Comparison of ENCODE assay signal across 18 mouse cellular contexts in the genomic region with DNA sequence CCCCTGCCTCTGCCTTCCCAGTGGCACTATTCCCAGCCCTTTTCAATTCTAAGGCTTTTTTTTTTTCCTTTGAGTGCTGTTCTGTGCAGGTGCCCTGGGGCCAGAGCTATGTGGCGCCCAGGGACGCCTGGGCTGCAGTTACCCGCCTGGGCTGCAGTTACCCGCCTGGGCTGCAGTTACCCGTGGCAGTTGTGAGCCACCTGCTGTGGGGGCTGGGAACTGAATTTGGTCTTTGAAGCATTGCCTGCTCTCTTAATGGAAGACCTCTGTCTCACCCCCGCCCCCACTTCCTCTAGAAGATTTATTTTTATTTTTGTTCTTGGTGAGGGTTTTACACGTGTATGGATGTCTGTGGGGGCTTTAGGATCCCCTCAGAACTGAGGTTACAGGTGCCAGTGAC. TPM values are rescaled to one million over a fixed set of nuclear protein-coding genes. Genes with fewer than 3 reads are reported as not detected.
DNase-seq lines count a peak whose midpoint lies in the region; ATAC-seq and TF ChIP-seq lines count a peak whose summit lies in the region.
"Had no signal": no experiment of that assay in that cellular context is flagged by ENCODE, and none has a peak within 500 bp of the region (broad histone marks: within the 10 kb centered on the region; RNA-seq: fewer than 3 reads in every experiment).

No protein-coding gene starts in this region.

- H3K36me3 ChIP-seq in thymus, adult 2 months (ENCODE audit: control insufficient read depth, insufficient read depth, low read length) = peaks cover 46% of the 10 kb centered on the region

- TF ChIP-seq POLR2A in thymus, adult 2 months (IDR thresholded peaks at IDR 0.05; ENCODE audit: control insufficient read depth, extremely low read depth, insufficient read depth, low read length, poor library complexity) = no peak

- no peaks in the 10 kb centered on the region for H3K27me3 ChIP-seq in thymus, adult 2 months (ENCODE audit: control insufficient read depth, insufficient read depth, low read length)
- H3K27me3 ChIP-seq: heart, embryonic 13.5 days; hindbrain, embryonic 13.5 days; kidney, embryonic 15.5 days; limb, embryonic 15.5 days had no signal

- peaks cover 33% of the 10 kb centered on the region for H3K4me1 ChIP-seq in thymus, adult 2 months (replicated peaks; ENCODE audit: control insufficient read depth, insufficient read depth, low read length)

- no peak overlapping the region for H3K4me3 ChIP-seq in thymus, adult 2 months (ENCODE audit: control insufficient read depth, insufficient read depth, low read length)
- H3K4me3 ChIP-seq: embryonic facial prominence, embryonic 10.5 days; forebrain, embryonic 10.5 days; heart, embryonic 13.5 days; hindbrain, embryonic 13.5 days; kidney, embryonic 15.5 days; limb, embryonic 15.5 days had no signal

- H3K27ac ChIP-seq in thymus, adult 2 months (ENCODE audit: control insufficient read depth, insufficient read depth, low read length) = peak overlapping the region; percentile 97
- H3K27ac ChIP-seq: embryonic facial prominence, embryonic 10.5 days; forebrain, embryonic 10.5 days; heart, embryonic 13.5 days; hindbrain, embryonic 13.5 days; kidney, embryonic 15.5 days; limb, embryonic 15.5 days; macrophage had no signal

- peak; percentile 67 for TF ChIP-seq CTCF in thymus, adult 2 months (IDR thresholded peaks at IDR 0.05; ENCODE audit: borderline replicate concordance, control insufficient read depth, extremely low read depth, insufficient read depth, low read length, poor library complexity)

- intact Hi-C loops in heart, postnatal 25 days (cut with DNase I) = no loop called here

- peak; percentile 90 for ATAC-seq in CD4-positive, CD25-positive, alpha-beta regulatory T cell, adult 4 months
- peak; percentile 75 for ATAC-seq in megakaryocyte-erythroid progenitor cell, adult 5-6 weeks (replicated peaks; ENCODE audit: low FRiP score, low TSS enrichment, poor library complexity, severe bottlenecking)
- ATAC-seq in monocyte, adult 5-6 weeks (replicated peaks; ENCODE audit: insufficient number of reproducible peaks, low FRiP score, low TSS enrichment, poor library complexity, severe bottlenecking) = no peak

- WGBS in thymus, adult 2 months = 11% methylated on average over 7 of the region's 7 CpGs

- peak; percentile 60 for DNase-seq in R1 (ENCODE audit: low read depth, low spot score)
- DNase-seq in thymus, adult 2 months = peak; percentile 85
- no peak for DNase-seq in embryo, embryonic 11 days
- no peak for DNase-seq in right cerebral cortex, postnatal 25 days
- no peak for DNase-seq in heart, postnatal 25 days (ENCODE audit: low spot score)
- DNase-seq: adrenal gland, postnatal 14 days; cerebellum, adult 11 months; layer of hippocampus, postnatal 36 days had no signal

RNA-seq across cellular contexts. Expression of gene Rest, which starts 7.9 kb away (rescaled TPM):
- 10 to 100 TPM; 12.7 to 16.2 TPM for polyA plus RNA-seq in CD4-positive, CD25-positive, alpha-beta regulatory T cell, adult 4 months (2017; shearing (Covaris generic))
- 19.0 and 24.9 TPM in 2 replicates for total RNA-seq in megakaryocyte-erythroid progenitor cell, adult 5-6 weeks (2014; fragmentation: Nextera tagmentation)
- total RNA-seq in megakaryocyte-erythroid progenitor cell, adult 5-6 weeks (2017) = 39.5 and 44.0 TPM in 2 replicates
- polyA plus RNA-seq in thymus, adult 2 months (2012; rRNA removed) = 14.0 and 18.4 TPM in 2 replicates
- 39.7 to 45.8 TPM (median 40.3 TPM) in 3 replicates for total RNA-seq in monocyte, adult 5-6 weeks (2017)
- total RNA-seq in heart, postnatal 25 days (2021) = 10 to 100 TPM; 14.5 to 15.5 TPM

RNA-seq across cellular contexts. Expression of gene Noa1, which starts 36.7 kb away (rescaled TPM):
- polyA plus RNA-seq in CD4-positive, CD25-positive, alpha-beta regulatory T cell, adult 4 months (2017; shearing (Covaris generic)) = 1 to 10 TPM; 2.2 to 5.7 TPM
- total RNA-seq in megakaryocyte-erythroid progenitor cell, adult 5-6 weeks (2014; fragmentation: Nextera tagmentation) = 76.9 and 79.7 TPM in 2 replicates
- 40.8 and 45.1 TPM in 2 replicates for total RNA-seq in megakaryocyte-erythroid progenitor cell, adult 5-6 weeks (2017)
- polyA plus RNA-seq in thymus, adult 2 months (2012; rRNA removed) = 23.1 and 27.9 TPM in 2 replicates
- 4.2 to 7.1 TPM (median 4.9 TPM) in 3 replicates for total RNA-seq in monocyte, adult 5-6 weeks (2017)
- total RNA-seq in heart, postnatal 25 days (2021) = 10 to 100 TPM; 19.0 to 21.6 TPM

RNA-seq across cellular contexts. Expression of gene Polr2b, which starts 36.8 kb away (rescaled TPM):
- polyA plus RNA-seq in CD4-positive, CD25-positive, alpha-beta regulatory T cell, adult 4 months (2017; shearing (Covaris generic)) = 10 to 100 TPM; 53.9 to 67.1 TPM
- 104 and 110 TPM in 2 replicates for total RNA-seq in megakaryocyte-erythroid progenitor cell, adult 5-6 weeks (2014; fragmentation: Nextera tagmentation)
- total RNA-seq in megakaryocyte-erythroid progenitor cell, adult 5-6 weeks (2017) = 195 TPM in 2 replicates
- 25.8 and 30.4 TPM in 2 replicates for polyA plus RNA-seq in thymus, adult 2 months (2012; rRNA removed)
- total RNA-seq in monocyte, adult 5-6 weeks (2017) = 105 to 132 TPM (median 106 TPM) in 3 replicates
- total RNA-seq in heart, postnatal 25 days (2021) = 10 to 100 TPM; 32.2 to 34.5 TPM

Comparison
In these comparisons a context has a peak if more than half of its experiments do, and no peak if none do; other contexts are left out.
1. DNase-seq: peak in R1 (single experiment) and thymus, adult 2 months (single experiment); none in embryo, embryonic 11 days (single experiment), right cerebral cortex, postnatal 25 days (single experiment) and heart, postnatal 25 days (single experiment).